Mouse (Mus musculus) small intestine, adult 2 months (tissue): Measurements from ENCODE around the gene Tasp1. TPM values are rescaled to one million over a fixed set of nuclear protein-coding genes. Genes with fewer than 3 reads are reported as not detected.

ENCODE experiments used
- H3K27ac ChIP-seq: fragments of 200-500 bp; 2 replicates; pipeline ENCODE4 v1.5.1; 2012; ENCODE audit warnings: low read depth, low read length, control low read depth, inconsistent platforms; ENCODE audit not compliant: insufficient read depth
- H3K27me3 ChIP-seq: fragments of 200-500 bp; 2 replicates; pipeline ENCODE4 v1.6.1; 2012; ENCODE audit warnings: mild to moderate bottlenecking, moderate library complexity, low read length, inconsistent platforms; ENCODE audit not compliant: control insufficient read depth, insufficient read depth
- H3K36me3 ChIP-seq: fragments of 200-500 bp; 2 replicates; pipeline ENCODE4 v1.6.1; 2012; ENCODE audit warnings: mild to moderate bottlenecking, low read length, control low read depth, inconsistent platforms; ENCODE audit not compliant: control insufficient read depth, insufficient read depth
- H3K4me1 ChIP-seq: fragments of 200-500 bp; 2 replicates; pipeline ENCODE4 v1.6.1; 2012; ENCODE audit warnings: low read length, inconsistent platforms, mixed read lengths; ENCODE audit not compliant: control insufficient read depth, insufficient read depth, insufficient read length
- H3K4me3 ChIP-seq: fragments of 200-500 bp; 2 replicates; pipeline ENCODE4 v1.5.1; 2012; ENCODE audit warnings: low read depth, mild to moderate bottlenecking, control low read depth, inconsistent platforms, low read length, moderate library complexity
- CTCF ChIP-seq: fragments of 200-500 bp; IDR thresholded peaks from 2 replicates; pipeline ENCODE4 v1.5.1; 2012; ENCODE audit warnings: low read depth, mild to moderate bottlenecking, control low read depth, inconsistent platforms, low read length, moderate library complexity, mixed read lengths; ENCODE audit not compliant: insufficient replicate concordance, insufficient read length; ENCODE audit errors: extremely low read depth
- POLR2A ChIP-seq: fragments of 200-500 bp; IDR thresholded peaks from 2 replicates; pipeline ENCODE4 v1.6.1; 2012; ENCODE audit warnings: low read depth, mild to moderate bottlenecking, control low read depth, inconsistent platforms, low read length, moderate library complexity
- WGBS: fragments of 180-500 bp; shearing (Covaris S2); methylation state at CpG from one replicate; pipeline ENCODE4 v1.1.7; 2018; 5-methylcytosine and 5-hydroxymethylcytosine counted together
- polyA plus RNA-seq: library from polyadenylated mRNA; depleted of rRNA; stranded (reverse); fragments of >200 nt; gene quantifications from 2 replicates; pipeline ENCODE4 v1.2.3, GENCODE M21; 2012

The Tasp1 gene
- polyA plus RNA-seq, 1 experiment = 0.72 TPM

GRCm38 (mm10) chr2:140051607-140052126, 14.9 kb downstream of the Tasp1 start:
- Histone ChIP-seq H3K27ac (no peak overlapping the region), H3K4me3 (no peak overlapping the region), H3K27me3 (no peaks in the 10 kb centered on the region), H3K4me1 (no peaks in the 10 kb centered on the region), H3K36me3 (peaks cover 13% of the 10 kb centered on the region)
- TF ChIP-seq CTCF (no peak), POLR2A (no peak)
- WGBS = 81% methylated on average over 2 of the region's 2 CpGs

- no peak overlapping the region for H3K27ac ChIP-seq
- TF ChIP-seq POLR2A = no peak
- no peak for TF ChIP-seq CTCF
- H3K27me3 ChIP-seq = no peaks in the 10 kb centered on the region
- H3K4me3 ChIP-seq = no peak overlapping the region
- 87% methylated on average over 2 of the region's 2 CpGs for WGBS
- H3K36me3 ChIP-seq = peaks cover 6% of the 10 kb centered on the region
- no peaks in the 10 kb centered on the region for H3K4me1 ChIP-seq
These were observed 24.0 kb downstream of the Tasp1 start for GRCm38 (mm10) chr2:140042522-140043131.

- Histone ChIP-seq H3K27me3 (no peaks in the 10 kb centered on the region), H3K27ac (no peak overlapping the region), H3K36me3 (peaks cover 4% of the 10 kb centered on the region), H3K4me3 (no peak overlapping the region), H3K4me1 (no peaks in the 10 kb centered on the region)
- WGBS = 90% methylated on average over 10 of the region's 10 CpGs
- TF ChIP-seq POLR2A = no peak
- no peak for TF ChIP-seq CTCF
These were observed 24.5 kb downstream of the Tasp1 start for GRCm38 (mm10) chr2:140042081-140042480.

GRCm38 (mm10) chr2:140037459-140037858, 29.1 kb downstream of the Tasp1 start:
- TF ChIP-seq CTCF (no peak), POLR2A (no peak)
- 89% methylated on average over 2 of the region's 2 CpGs for WGBS
- Histone ChIP-seq H3K27ac (no peak overlapping the region), H3K4me1 (no peaks in the 10 kb centered on the region), H3K4me3 (no peak overlapping the region), H3K27me3 (no peaks in the 10 kb centered on the region), H3K36me3 (peaks cover 2% of the 10 kb centered on the region; the same call in 1 of the 2 replicates)

- H3K4me3 ChIP-seq = no peak overlapping the region
- no peak for TF ChIP-seq POLR2A
- TF ChIP-seq CTCF = no peak
- no peak overlapping the region for H3K27ac ChIP-seq
- H3K27me3 ChIP-seq = no peaks in the 10 kb centered on the region
- no peaks in the 10 kb centered on the region for H3K4me1 ChIP-seq
- peaks cover 2% of the 10 kb centered on the region; the same call in 1 of the 2 replicates for H3K36me3 ChIP-seq
These were observed 29.8 kb downstream of the Tasp1 start for GRCm38 (mm10) chr2:140036854-140037253.

- H3K4me1 ChIP-seq = no peaks in the 10 kb centered on the region
- no peak overlapping the region for H3K4me3 ChIP-seq
- H3K27me3 ChIP-seq = no peaks in the 10 kb centered on the region
- no peak for TF ChIP-seq CTCF
- H3K36me3 ChIP-seq = no peaks in the 10 kb centered on the region; the same call in 1 of the 2 replicates
- H3K27ac ChIP-seq = no peak overlapping the region
- 76% methylated on average over 4 of the region's 4 CpGs for WGBS
These were observed 41.7 kb downstream of the Tasp1 start for GRCm38 (mm10) chr2:140024937-140025336.

GRCm38 (mm10) chr2:140007406-140007805, 59.2 kb downstream of the Tasp1 start:
- Histone ChIP-seq H3K36me3 (no peaks in the 10 kb centered on the region; the same call in 1 of the 2 replicates), H3K4me3 (no peak overlapping the region), H3K27me3 (no peaks in the 10 kb centered on the region), H3K27ac (no peak overlapping the region), H3K4me1 (no peaks in the 10 kb centered on the region)
- WGBS = 96% methylated on average over 3 of the region's 3 CpGs
- TF ChIP-seq CTCF (no peak), POLR2A (no peak)
